Mouse (Mus musculus): ENCODE data around the gene Il1r1. TPM values are rescaled to one million over a fixed set of nuclear protein-coding genes. Genes with fewer than 3 reads are reported as not detected.

Il1r1 gene
- 10 to 100 TPM in 2 of 26 experiments, 1 to 10 TPM in 5, under 1 TPM in 19; 0.22 to 14.5 (median 0.54) TPM for total RNA-seq (2018; cell fraction: chromatin; rRNA removed)
- 1 to 10 TPM in 2 of 26 experiments, under 1 TPM in 24; 0.10 to 3.6 (median 0.18) TPM for total RNA-seq (2018; cell fraction: cytosol; rRNA removed)
- 1 to 10 TPM in 5 of 26 experiments, under 1 TPM in 21; 0.26 to 8.8 (median 0.59) TPM for total RNA-seq (2018; cell fraction: nucleus; rRNA removed)
- 0.05 to 0.27 TPM (median 0.13 TPM) in 3 replicates for polyA plus RNA-seq (2018)

GRCm38 (mm10) chr1:40224539-40225284 is at the start of gene Il1r1:
Gene Il1r1, plus strand, starts transcription at chr1:40225080.
- Histone ChIP-seq H3K79me2 (ENCODE audit: inconsistent target) (no peaks in the 10 kb centered on the region), H3K27ac (no peak within 1 kb of the TSS), H3K4me3 (ENCODE audit: inconsistent target) (no peak within 1 kb of the TSS), H3K36me3 (ENCODE audit: inconsistent target) (no peaks in the 10 kb centered on the region)
- 17% methylated on average over 12 of the region's 12 CpGs for WGBS (ENCODE audit: missing documents)

GRCm38 (mm10) chr1:40175123-40175522 is 49.8 kb upstream of the Il1r1 start:
- Histone ChIP-seq H3K36me3 (ENCODE audit: inconsistent target) (no peaks in the 10 kb centered on the region), H3K27ac (no peak overlapping the region), H3K79me2 (ENCODE audit: inconsistent target) (no peaks in the 10 kb centered on the region), H3K4me3 (ENCODE audit: inconsistent target) (no peak overlapping the region)
- WGBS (ENCODE audit: missing documents): 91% methylated on average over 5 of the region's 5 CpGs

DNA sequence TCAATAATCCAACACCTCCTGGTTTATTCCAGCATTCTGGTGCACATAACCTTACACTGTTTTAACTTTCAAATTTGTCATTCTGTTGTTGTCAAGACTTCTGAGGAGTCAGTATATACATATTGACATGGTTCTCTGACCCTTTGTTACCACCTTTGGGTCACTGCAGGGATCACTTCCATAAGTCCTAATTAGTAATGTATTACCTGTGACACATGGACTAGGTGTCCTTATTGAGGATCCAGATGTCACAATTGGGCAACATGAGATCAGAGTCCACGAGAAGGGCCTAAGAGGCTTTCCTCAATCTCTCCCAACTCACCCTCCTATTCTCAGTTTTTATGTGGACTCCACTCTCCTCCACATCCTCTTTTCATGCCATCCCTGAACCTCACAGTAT is 49.1 kb upstream of the Il1r1 start:
- H3K27ac ChIP-seq: no peak overlapping the region
- no peaks in the 10 kb centered on the region for H3K36me3 ChIP-seq (ENCODE audit: inconsistent target)
- no peaks in the 10 kb centered on the region for H3K79me2 ChIP-seq (ENCODE audit: inconsistent target)
- no peak overlapping the region for H3K4me3 ChIP-seq (ENCODE audit: inconsistent target)
- WGBS (ENCODE audit: missing documents): 94% methylated on average over 1 of the region's 1 CpGs

DNA sequence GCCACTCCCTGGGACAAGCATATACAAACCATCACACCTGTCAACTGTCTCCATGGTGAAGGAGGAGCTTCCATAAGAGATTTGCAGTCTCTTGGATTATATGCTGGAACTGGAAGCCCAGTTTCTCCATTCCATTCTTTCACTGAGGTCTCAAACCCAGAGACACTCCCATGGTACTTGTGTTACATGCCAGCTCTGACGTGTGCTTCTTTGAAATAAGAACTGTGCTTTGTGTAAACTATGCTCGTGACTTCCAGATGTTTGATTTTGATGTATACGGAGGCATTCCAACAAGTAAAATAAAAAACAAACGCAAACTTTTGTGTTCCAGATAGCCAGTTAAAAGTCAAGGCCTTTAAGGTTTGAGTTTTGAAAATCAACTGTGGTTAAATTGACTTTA is 45.8 kb upstream of the Il1r1 start:
- Histone ChIP-seq H3K4me3 (ENCODE audit: inconsistent target) (no peak overlapping the region), H3K79me2 (ENCODE audit: inconsistent target) (no peaks in the 10 kb centered on the region), H3K36me3 (ENCODE audit: inconsistent target) (no peaks in the 10 kb centered on the region), H3K27ac (no peak overlapping the region)
- 95% methylated on average over 4 of the region's 4 CpGs for WGBS (ENCODE audit: missing documents)

DNA sequence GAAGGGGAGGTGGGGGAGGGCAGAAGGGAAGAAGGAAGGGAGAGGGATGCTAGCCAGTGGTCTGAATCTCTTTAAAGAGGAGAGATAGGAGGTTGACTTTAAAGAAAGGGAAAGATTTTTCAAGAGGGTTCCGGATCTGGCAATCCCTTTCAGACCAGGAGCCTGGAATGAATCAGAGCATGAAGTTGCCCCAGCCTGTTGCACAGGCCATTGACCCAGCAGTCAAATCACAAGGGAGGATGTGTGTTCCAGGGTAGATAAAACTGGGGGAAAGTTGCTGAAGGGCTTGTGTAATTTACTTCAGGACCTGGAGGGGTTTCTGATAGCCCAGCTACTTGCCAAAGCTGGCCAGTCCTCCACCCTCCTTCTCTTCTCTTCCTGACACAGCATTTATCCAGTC is 45.4 kb upstream of the Il1r1 start:
- WGBS (ENCODE audit: missing documents): 100% methylated on average over 1 of the region's 1 CpGs
- Histone ChIP-seq H3K4me3 (ENCODE audit: inconsistent target) (no peak overlapping the region), H3K36me3 (ENCODE audit: inconsistent target) (no peaks in the 10 kb centered on the region), H3K27ac (no peak overlapping the region), H3K79me2 (ENCODE audit: inconsistent target) (no peaks in the 10 kb centered on the region)

GRCm38 (mm10) chr1:40180861-40181260 is 44.0 kb upstream of the Il1r1 start:
- no peak overlapping the region for H3K4me3 ChIP-seq (ENCODE audit: inconsistent target)
- WGBS (ENCODE audit: missing documents): 94% methylated on average over 2 of the region's 2 CpGs
- H3K79me2 ChIP-seq (ENCODE audit: inconsistent target): no peaks in the 10 kb centered on the region
- no peak overlapping the region for H3K27ac ChIP-seq
- H3K36me3 ChIP-seq (ENCODE audit: inconsistent target): no peaks in the 10 kb centered on the region

DNA sequence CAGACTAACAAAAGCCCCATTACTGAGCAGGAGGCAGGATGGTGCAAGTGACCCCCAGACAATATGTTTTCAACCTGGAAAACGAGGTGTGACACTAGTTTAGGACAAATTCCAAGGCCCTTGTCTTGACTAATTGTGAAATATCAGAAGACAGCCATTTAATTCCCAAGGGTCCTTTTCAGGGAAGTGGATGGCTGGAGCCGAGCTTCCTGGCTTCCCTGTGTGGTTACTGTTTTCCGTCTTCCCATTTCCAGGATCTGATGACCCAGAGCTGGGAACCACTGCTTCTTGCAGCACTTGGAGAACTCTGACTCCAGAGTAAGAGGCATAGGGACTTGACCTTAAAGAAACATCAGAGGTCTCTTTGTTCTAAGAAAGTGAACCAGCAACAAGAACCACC is 43.2 kb upstream of the Il1r1 start:
- 81% methylated on average over 3 of the region's 3 CpGs for WGBS (ENCODE audit: missing documents)
- no peaks in the 10 kb centered on the region for H3K79me2 ChIP-seq (ENCODE audit: inconsistent target)
- no peaks in the 10 kb centered on the region for H3K36me3 ChIP-seq (ENCODE audit: inconsistent target)
- H3K27ac ChIP-seq: no peak overlapping the region
- H3K4me3 ChIP-seq (ENCODE audit: inconsistent target): no peak overlapping the region

DNA sequence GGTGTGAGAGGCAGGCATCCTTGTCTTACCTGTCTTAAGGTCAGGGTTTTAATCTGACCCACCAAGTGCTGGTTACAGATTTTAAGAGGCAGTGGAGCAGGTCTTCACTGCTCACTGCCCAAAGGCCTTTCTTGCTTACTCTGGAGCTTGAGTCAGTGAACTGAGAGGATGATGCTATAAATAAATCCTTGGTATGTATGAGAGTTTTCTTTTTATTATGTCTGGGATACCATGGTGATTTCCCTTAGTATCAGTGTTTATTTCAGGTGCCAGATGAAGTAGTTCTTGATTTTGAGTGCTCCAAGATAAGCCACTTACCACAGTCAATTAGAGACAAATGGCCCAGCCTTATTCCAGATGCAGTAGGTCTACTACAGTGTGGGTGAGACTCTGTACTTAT is 41.5 kb upstream of the Il1r1 start:
- H3K4me3 ChIP-seq (ENCODE audit: inconsistent target): no peak overlapping the region
- no peaks in the 10 kb centered on the region for H3K79me2 ChIP-seq (ENCODE audit: inconsistent target)
- no peak overlapping the region for H3K27ac ChIP-seq
- no peaks in the 10 kb centered on the region for H3K36me3 ChIP-seq (ENCODE audit: inconsistent target)

DNA sequence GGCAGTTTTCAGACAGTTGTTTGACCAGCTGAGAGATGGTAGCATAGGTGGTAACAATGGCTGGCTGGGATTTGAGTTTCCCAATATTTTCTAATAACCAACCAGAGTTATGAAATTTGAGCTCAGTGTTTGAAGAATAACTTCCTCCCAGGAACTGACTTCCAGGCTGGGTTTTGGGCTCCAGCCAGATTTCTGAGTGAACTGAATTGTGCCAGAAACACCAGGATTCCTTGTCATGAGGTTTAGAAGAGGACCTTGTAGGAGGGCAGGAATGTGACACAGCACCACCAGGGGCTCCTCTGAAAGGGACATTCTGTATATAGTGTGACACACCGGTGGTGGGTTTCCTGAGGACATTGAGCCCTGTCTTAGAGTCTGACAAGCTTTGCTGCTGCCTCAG is 36.9 kb upstream of the Il1r1 start:
- no peak overlapping the region for H3K4me3 ChIP-seq (ENCODE audit: inconsistent target)
- H3K79me2 ChIP-seq (ENCODE audit: inconsistent target): no peaks in the 10 kb centered on the region
- WGBS (ENCODE audit: missing documents): 0% methylated on average over 1 of the region's 1 CpGs
- no peak overlapping the region for H3K27ac ChIP-seq
- H3K36me3 ChIP-seq (ENCODE audit: inconsistent target): no peaks in the 10 kb centered on the region

DNA sequence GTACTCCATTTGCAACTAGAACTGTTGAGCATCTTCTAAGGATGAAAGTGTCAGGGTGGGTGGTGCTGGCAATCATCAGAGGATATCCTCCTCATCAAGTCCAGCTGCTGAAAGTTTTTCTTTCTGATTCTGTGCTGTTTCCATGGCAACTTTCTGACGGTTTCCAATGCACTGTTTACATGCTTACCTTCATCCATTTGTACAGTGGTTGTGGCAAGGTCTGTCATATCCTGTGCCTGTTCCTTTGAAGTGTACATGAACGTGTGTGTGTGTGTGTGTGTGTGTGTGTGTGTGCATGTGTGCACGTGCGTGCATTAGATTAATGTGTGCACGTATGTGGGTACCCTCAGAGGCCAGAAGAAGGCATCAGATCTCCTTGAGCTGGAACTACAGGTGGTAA is 34.9 kb upstream of the Il1r1 start:
- H3K79me2 ChIP-seq (ENCODE audit: inconsistent target): no peaks in the 10 kb centered on the region
- no peaks in the 10 kb centered on the region for H3K36me3 ChIP-seq (ENCODE audit: inconsistent target)
- WGBS (ENCODE audit: missing documents): 79% methylated on average over 5 of the region's 5 CpGs
- H3K27ac ChIP-seq: no peak overlapping the region
- no peak overlapping the region for H3K4me3 ChIP-seq (ENCODE audit: inconsistent target)

- no peak overlapping the region for H3K4me3 ChIP-seq (ENCODE audit: inconsistent target)
- no peak overlapping the region for H3K27ac ChIP-seq
- 96% methylated on average over 5 of the region's 5 CpGs for WGBS (ENCODE audit: missing documents)
- H3K79me2 ChIP-seq (ENCODE audit: inconsistent target): no peaks in the 10 kb centered on the region
- no peaks in the 10 kb centered on the region for H3K36me3 ChIP-seq (ENCODE audit: inconsistent target)
Observed at GRCm38 (mm10) chr1:40190837-40191236, 34.0 kb upstream of the Il1r1 start.

DNA sequence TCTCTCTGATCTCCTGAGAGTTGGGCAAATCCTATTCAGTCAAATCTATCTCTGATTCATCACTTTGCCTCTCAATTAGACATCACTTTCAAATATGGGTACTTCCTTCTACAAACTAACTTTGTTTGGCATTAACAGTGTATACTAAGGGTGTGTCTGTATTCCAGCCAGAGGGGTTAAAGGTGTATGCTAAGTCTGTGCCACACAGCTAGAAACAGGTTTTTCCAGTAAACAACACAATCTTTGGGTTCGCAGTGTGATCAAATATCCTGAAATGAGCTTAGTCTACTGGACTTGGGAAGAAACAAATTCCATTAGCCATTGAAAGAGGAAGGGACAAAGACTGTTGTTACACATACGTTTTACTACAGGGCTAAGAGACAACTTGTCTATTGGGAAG is 30.6 kb upstream of the Il1r1 start:
- no peak overlapping the region for H3K4me3 ChIP-seq (ENCODE audit: inconsistent target)
- H3K79me2 ChIP-seq (ENCODE audit: inconsistent target): no peaks in the 10 kb centered on the region
- WGBS (ENCODE audit: missing documents): 97% methylated on average over 2 of the region's 2 CpGs
- H3K27ac ChIP-seq: no peak overlapping the region
- no peaks in the 10 kb centered on the region for H3K36me3 ChIP-seq (ENCODE audit: inconsistent target)

DNA sequence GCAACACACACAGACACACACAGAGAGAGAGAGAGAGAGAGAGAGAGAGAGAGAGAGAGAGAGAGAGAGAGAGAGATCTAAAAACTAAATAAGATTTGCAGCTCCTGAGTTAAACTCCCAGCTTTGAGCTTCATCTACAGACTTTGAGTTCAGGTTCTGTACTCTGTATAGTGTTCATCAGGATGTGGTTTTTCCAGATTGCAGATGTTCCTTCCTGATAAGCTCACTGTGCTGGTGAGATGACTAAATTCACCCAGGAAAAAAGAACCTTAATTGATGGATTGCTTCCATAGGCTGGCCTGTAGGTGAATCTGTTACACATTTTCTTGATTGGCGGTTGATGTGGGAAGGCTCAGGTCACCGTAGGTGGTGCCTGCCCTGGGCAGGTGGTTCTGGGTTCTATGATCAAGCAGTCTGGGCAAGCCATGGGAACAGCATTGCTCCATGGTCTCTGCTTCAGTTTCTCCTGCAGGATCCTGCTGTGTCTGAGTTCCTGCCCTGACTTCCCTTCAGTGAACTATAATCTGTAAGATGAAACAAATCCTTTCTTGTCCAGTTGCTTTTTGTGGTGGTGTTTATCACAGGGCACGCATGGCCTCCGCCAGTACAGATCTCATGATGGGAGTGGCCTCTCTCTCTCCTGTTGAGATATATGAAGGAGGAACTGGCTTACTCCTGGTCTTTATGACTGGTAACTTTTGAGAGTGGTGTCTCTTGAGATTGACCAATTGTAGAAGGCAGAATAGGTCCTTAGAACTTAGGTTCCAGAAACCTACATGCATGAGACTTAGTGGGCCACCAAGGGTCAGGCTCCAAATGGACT is 11.3 kb upstream of the Il1r1 start:
- 22% methylated on average over 4 of the region's 4 CpGs for WGBS (ENCODE audit: missing documents)
- Histone ChIP-seq H3K4me3 (ENCODE audit: inconsistent target) (no peak overlapping the region), H3K27ac (no peak overlapping the region), H3K79me2 (ENCODE audit: inconsistent target) (no peaks in the 10 kb centered on the region), H3K36me3 (ENCODE audit: inconsistent target) (no peaks in the 10 kb centered on the region)

DNA sequence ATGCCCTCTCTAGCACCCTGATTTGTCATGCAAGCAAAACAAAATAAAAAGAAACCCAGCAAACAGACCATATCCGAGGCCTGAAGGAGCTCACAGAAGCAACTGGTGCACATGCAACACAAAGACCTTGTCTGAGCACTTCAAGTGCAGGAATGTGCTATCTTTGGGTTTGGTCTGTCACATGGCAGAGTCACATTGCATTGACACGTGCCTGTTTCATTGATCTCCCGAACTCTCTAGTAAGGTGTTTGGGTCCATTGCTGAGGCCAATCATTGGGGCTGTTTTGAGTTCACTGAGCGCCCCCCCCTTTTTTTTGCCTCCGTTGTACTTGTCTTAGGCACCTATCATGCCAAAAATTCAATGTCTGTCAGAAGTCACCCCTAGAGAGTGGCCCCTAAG is 7.4 kb upstream of the Il1r1 start:
- WGBS (ENCODE audit: missing documents): 91% methylated on average over 5 of the region's 5 CpGs
- H3K36me3 ChIP-seq (ENCODE audit: inconsistent target): no peaks in the 10 kb centered on the region
- H3K4me3 ChIP-seq (ENCODE audit: inconsistent target): no peak overlapping the region
- no peaks in the 10 kb centered on the region for H3K79me2 ChIP-seq (ENCODE audit: inconsistent target)
- H3K27ac ChIP-seq: no peak overlapping the region

DNA sequence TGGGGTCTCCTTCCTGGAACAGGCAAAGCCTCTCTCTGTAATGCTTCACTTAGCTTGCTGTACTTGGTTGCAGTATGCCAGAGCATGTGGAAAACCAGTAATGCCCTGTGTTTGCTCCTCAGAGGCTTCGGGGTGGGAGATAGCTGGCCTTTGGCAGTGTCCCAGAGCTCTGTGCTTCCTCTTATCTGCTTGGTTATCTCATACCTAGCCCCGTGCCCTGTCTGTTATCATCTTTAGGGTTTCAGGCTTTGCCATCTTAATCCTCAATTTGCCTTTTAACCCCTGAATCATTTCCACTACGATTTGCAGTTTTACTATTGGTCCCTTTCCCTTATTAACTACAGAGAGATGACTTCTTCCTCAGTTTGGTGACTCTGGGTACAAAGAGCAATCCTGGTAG is 6.3 kb upstream of the Il1r1 start:
- H3K4me3 ChIP-seq (ENCODE audit: inconsistent target): no peak overlapping the region
- no peak overlapping the region for H3K27ac ChIP-seq
- 88% methylated on average over 3 of the region's 3 CpGs for WGBS (ENCODE audit: missing documents)
- H3K79me2 ChIP-seq (ENCODE audit: inconsistent target): no peaks in the 10 kb centered on the region
- no peaks in the 10 kb centered on the region for H3K36me3 ChIP-seq (ENCODE audit: inconsistent target)
